Mouse (Mus musculus) layer of hippocampus, postnatal 25 days (tissue): ENCODE measurements around the gene Gm10681. TPM values are rescaled to one million over a fixed set of nuclear protein-coding genes. Genes with fewer than 3 reads are reported as not detected.
"Not testable (repeated sequence)": the region's sequence is repeated elsewhere in the genome, so short reads cannot be mapped to it uniquely, and the experiment has no call there.

ENCODE experiments used
- DNase-seq, 2 experiments: peaks; one replicate each; pipeline ENCODE4 v3.0.0; 2022; ENCODE audit warnings: mixed read lengths in 2 of 2, low spot score in 1 of 2; ENCODE audit errors: extremely low spot score in 1 of 2
- total RNA-seq, 2 experiments: library from RNA; stranded (reverse); gene quantifications; 2 replicates each; pipeline ENCODE4 v1.2.3; 2021

Gm10681 gene
- total RNA-seq, 2 experiments from 2014 or later: not detected

DNA sequence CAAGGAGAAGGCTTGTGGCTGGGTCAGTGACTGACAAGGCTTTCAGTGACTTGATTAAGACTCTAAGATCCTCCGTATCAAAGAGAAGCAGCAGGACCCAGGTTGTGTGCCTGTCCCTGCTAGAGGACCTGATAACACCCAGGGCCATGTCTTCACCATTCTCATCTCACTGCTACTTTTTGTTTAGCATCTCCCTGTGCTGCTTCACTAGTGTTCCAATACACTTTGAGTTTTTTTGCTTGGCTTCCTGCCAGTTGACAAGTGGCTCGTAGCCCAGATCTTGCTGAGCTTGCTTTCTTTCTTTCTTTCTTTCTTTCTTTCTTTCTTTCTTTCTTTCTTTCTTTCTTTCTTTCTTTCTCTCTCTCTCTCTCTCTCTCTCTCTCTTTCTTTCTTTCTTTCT lies 65.8 kb downstream of the Gm10681 start:
- not testable (repeated sequence) for DNase-seq

DNA sequence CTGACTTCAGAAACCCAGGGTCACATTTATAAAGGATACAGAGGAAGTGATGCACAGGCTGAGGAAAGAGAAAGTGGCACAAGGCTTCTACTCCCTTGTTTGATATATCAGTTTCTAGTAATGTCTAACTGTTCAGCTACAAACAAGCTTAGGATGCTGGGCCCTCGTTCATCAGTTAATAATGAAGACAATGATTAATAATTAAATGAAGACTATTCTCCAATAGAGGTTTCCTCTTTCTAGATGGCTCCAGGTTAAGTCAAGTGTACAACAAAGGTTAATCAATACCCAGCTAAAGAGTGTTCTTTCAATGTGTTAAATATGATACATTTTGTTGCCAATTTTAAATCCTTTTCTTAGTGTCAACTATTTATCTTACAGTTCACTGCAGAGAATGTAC lies 78.2 kb downstream of the Gm10681 start, which contains the start of gene Hsd3b4:
Gene Hsd3b4, minus strand, starts transcription at position 101 of the 400 bp plus-strand sequence.
- DNase-seq: not testable (repeated sequence)

DNA sequence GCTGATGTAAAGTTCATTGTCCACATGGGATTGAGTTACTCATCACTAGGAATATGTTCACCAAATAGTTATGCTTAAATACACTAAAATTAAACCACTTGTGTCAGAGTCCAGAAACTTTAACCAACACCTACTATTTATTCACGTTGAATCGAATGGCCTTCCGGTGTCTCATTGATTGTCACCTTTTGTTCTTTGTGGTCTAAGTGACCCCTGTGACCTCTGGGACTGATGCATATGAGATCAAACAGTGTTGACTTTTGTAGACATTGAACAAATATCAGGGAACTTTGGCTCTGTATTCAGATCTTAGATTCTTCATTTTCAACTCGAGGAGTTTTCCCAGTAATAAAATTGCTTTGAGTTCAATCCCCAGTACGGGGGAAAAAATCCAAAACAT lies 81.4 kb downstream of the Gm10681 start:
- not testable (repeated sequence) for DNase-seq

Other genes starting within 250 kb of the Gm10681 start
- 10 to 100 TPM; 67.5 to 79.6 TPM for gene Phgdh, start 248.8 kb downstream of the Gm10681 start, total RNA-seq
- 10 to 100 TPM; 24.0 to 27.7 TPM for gene Zfp697, start 206.3 kb downstream of the Gm10681 start, total RNA-seq
- gene Gm4450, start 131.7 kb downstream of the Gm10681 start, total RNA-seq: not detected
- not detected for gene Hsd3b4, start 78.3 kb downstream of the Gm10681 start, total RNA-seq
- gene Hsd3b5, start 41.4 kb upstream of the Gm10681 start, total RNA-seq: not detected
- under 1 TPM; 0.07 to 0.12 TPM for gene Hsd3b2, start 135.7 kb upstream of the Gm10681 start, total RNA-seq
- gene Hsd3b3, start 174.3 kb upstream of the Gm10681 start, total RNA-seq: not detected
- not detected for gene Hsd3b6, start 225.6 kb upstream of the Gm10681 start, total RNA-seq